Mouse (Mus musculus): ENCODE data around the gene Usp29. TPM values are rescaled to one million over a fixed set of nuclear protein-coding genes. Genes with fewer than 3 reads are reported as not detected.
A peak's percentile ranks its signal among the peaks of the same experiment; 100 is the strongest.
"Not testable (repeated sequence)": the region's sequence is repeated elsewhere in the genome, so short reads cannot be mapped to it uniquely, and the experiment has no call there.

Usp29 gene
- polyA plus RNA-seq, 1 experiment from 2014 or later = 42.4 TPM

GRCm38 (mm10) chr7:6998914-6999313, 268.5 kb downstream of the Usp29 start:
- not testable (repeated sequence) for H3K27ac ChIP-seq, H3K4me1 ChIP-seq
- 67% methylated on average over 3 of the region's 3 CpGs for WGBS

GRCm38 (mm10) chr7:7005441-7005840, 275.1 kb downstream of the Usp29 start:
- WGBS = 73% methylated on average over 5 of the region's 5 CpGs
- not testable (repeated sequence) for H3K9ac ChIP-seq

More at GRCm38 (mm10) chr7:6998914-6999313, 268.5 kb downstream of the Usp29 start:
- not testable (repeated sequence) for H3K4me3 ChIP-seq; H3K36me3 ChIP-seq (replicated peaks); H3K27me3 ChIP-seq (replicated peaks); H3K4me2 ChIP-seq; H3K9me3 ChIP-seq; ATAC-seq (replicated peaks); H3K9ac ChIP-seq

More at GRCm38 (mm10) chr7:7005441-7005840, 275.1 kb downstream of the Usp29 start:
- not testable (repeated sequence) for H3K4me2 ChIP-seq; ATAC-seq (replicated peaks); H3K9me3 ChIP-seq; H3K4me1 ChIP-seq; H3K4me3 ChIP-seq; H3K36me3 ChIP-seq (replicated peaks); H3K27me3 ChIP-seq (replicated peaks); H3K27ac ChIP-seq

MicroRNAs within 50 kb of the gene (microRNA counts, 519-probe panel; counts per million panel counts)
- microRNA mmu-miR-3099 = not detected

Small RNA genes lying within 50 kb of the gene (microRNA-seq; reads per million reads assigned to microRNA genes)
- 621 reads per million, percentile 74 among the genes with 10 or more reads in this experiment for gene Mir3099

Other genes with a start within 250 kb of the Usp29 start
- gene Olfr5, start 243.6 kb upstream of the Usp29 start, polyA plus RNA-seq (2015; fragmentation: Nextera tagmentation; extraction: Ambion mirVana) = not detected in 2 replicates
- not detected in 2 replicates for gene Olfr1347, start 230.8 kb upstream of the Usp29 start, polyA plus RNA-seq (2015; fragmentation: Nextera tagmentation; extraction: Ambion mirVana)
- not detected in 2 replicates for gene Olfr1348, start 221.8 kb upstream of the Usp29 start, polyA plus RNA-seq (2015; fragmentation: Nextera tagmentation; extraction: Ambion mirVana)
- gene Olfr1349, start 207.6 kb upstream of the Usp29 start, polyA plus RNA-seq (2015; fragmentation: Nextera tagmentation; extraction: Ambion mirVana) = not detected in 2 replicates
- not detected in 2 replicates for gene Olfr1350, start 165.7 kb upstream of the Usp29 start, polyA plus RNA-seq (2015; fragmentation: Nextera tagmentation; extraction: Ambion mirVana)
- gene Zim1, start 34.1 kb upstream of the Usp29 start, polyA plus RNA-seq (2015; fragmentation: Nextera tagmentation; extraction: Ambion mirVana) = 6.7 and 7.8 TPM in 2 replicates
- 95.1 and 98.5 TPM in 2 replicates for gene Peg3, start 147 bp upstream of the Usp29 start, polyA plus RNA-seq (2015; fragmentation: Nextera tagmentation; extraction: Ambion mirVana)